16 mouse cellular contexts compared by ENCODE assay signal in the genomic region with DNA sequence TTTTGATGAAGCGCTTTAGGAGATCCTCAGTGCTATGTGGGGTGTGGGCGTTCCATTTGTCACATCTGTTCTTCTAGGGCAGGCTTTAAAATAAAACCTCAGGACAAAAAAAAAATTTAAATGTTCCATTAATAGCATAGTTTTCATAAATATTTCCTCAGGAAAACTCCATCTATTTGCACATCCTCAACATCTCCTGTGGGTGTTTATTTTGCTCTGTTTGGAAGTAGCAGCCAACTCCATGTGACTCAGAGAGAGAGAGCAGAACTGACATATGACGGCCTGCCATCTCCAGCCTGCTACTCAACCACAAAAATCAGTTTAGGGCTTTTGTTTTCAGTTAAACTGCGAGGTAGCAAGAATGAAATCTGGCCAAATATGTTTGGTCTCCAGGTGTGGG. TPM values are rescaled to one million over a fixed set of nuclear protein-coding genes. Genes with fewer than 3 reads are reported as not detected.
DNase-seq lines count a peak whose midpoint lies in the region; ATAC-seq lines count a peak whose summit lies in the region.
"Had no signal": no experiment of that assay in that cellular context is flagged by ENCODE, and none has a peak within 500 bp of the region (broad histone marks: within the 10 kb centered on the region; RNA-seq: fewer than 3 reads in every experiment).

No protein-coding gene starts in this region.

- ATAC-seq in activated CD4-positive, CD25-positive, alpha-beta regulatory T cell, adult 4 months, result no peak
- ATAC-seq: forebrain, embryonic 14.5 days; Patski had no signal

- intact Hi-C loops in left cerebral cortex, postnatal 14 days (cut with DNase I), result no loop called here

- peak; percentile 20 to 28 for DNase-seq in left cerebral cortex, postnatal 14 days (ENCODE audit: low spot score in 2 of 2)
- no peak for DNase-seq in left cerebral cortex, adult 8-10 months (ENCODE audit: low spot score in 2 of 2)
- peak; percentile 10 for DNase-seq in lung, postnatal 10 days
- DNase-seq in lung, postnatal 25 days (ENCODE audit: low spot score), result no peak
- peak; percentile 64 for DNase-seq in 3T3-L1 (ENCODE audit: low read depth, low spot score)
- DNase-seq in NIH3T3 (ENCODE audit: low read depth), result peak; percentile 24
- no peak for DNase-seq in spleen, adult 18-20 months
- DNase-seq: adrenal gland, adult 2 months; adrenal gland, postnatal 25 days; cerebellum, adult 2 months; cerebellum, postnatal 10 days; gastrocnemius, postnatal 10 days; heart, adult 2 months had no signal

RNA-seq across cellular contexts. Expression of a gene that starts 28.7 kb away (rescaled TPM):
- total RNA-seq in left cerebral cortex, postnatal 14 days (2021), result 10 to 100 TPM; 78.1 to 80.3 TPM
- 100 to 1,000 TPM; 107 to 116 (median 111) TPM for total RNA-seq in left cerebral cortex, adult 8-10 months (2022)
- polyA plus RNA-seq in activated CD4-positive, CD25-positive, alpha-beta regulatory T cell, adult 4 months (2017; shearing (Covaris generic)), result 1 to 10 TPM; 1.3 to 2.6 TPM

RNA-seq across cellular contexts. Expression of a gene that starts 41.8 kb away (rescaled TPM):
- total RNA-seq in left cerebral cortex, postnatal 14 days (2021), result 10 to 100 TPM; 10.6 to 11.8 TPM
- total RNA-seq in left cerebral cortex, adult 8-10 months (2022), result 10 to 100 TPM; 11.9 to 16.4 (median 13.2) TPM
- 1 to 10 TPM; 4.5 to 8.5 TPM for polyA plus RNA-seq in activated CD4-positive, CD25-positive, alpha-beta regulatory T cell, adult 4 months (2017; shearing (Covaris generic))

Comparison
In these comparisons a context has a peak if more than half of its experiments do, and no peak if none do; other contexts are left out.
1. DNase-seq: peak in left cerebral cortex, postnatal 14 days (2 of 2), lung, postnatal 10 days (single experiment), 3T3-L1 (single experiment) and NIH3T3 (single experiment); none in left cerebral cortex, adult 8-10 months (0 of 2), lung, postnatal 25 days (single experiment) and spleen, adult 18-20 months (0 of 2).